Mouse (Mus musculus): ENCODE measurements around the gene Acd. TPM values are rescaled to one million over a fixed set of nuclear protein-coding genes. Genes with fewer than 3 reads are reported as not detected.
A peak's percentile ranks its signal among the peaks of the same experiment; 100 is the strongest.

Gene Acd
- 52.8 and 68.4 TPM in 2 replicates for polyA plus RNA-seq (2012; rRNA removed)
- 62.0 and 72.1 TPM in 2 replicates for polyA plus RNA-seq (2014; fragmentation: Nextera tagmentation; extraction: Ambion mirVana)

- DNase-seq (ENCODE audit: low spot score) (peak; percentile 97), ATAC-seq (ENCODE audit: low FRiP score, low read depth) (peak; percentile 90)
- H3K27me3 ChIP-seq (ENCODE audit: control insufficient read depth, insufficient read depth, low read length), result no peaks in the 10 kb centered on the region
- H3K4me1 ChIP-seq (ENCODE audit: control insufficient read depth, insufficient read depth, low read length), result peaks cover 7% of the 10 kb centered on the region; the same call in 1 of the 2 replicates
- H3K9me3 ChIP-seq (ENCODE audit: control insufficient read depth, low read length), result no peaks in the 10 kb centered on the region
- H3K4me2 ChIP-seq (replicated peaks; ENCODE audit: low read depth, low read length, severe bottlenecking), result peak within 1 kb of the TSS; percentile 74
- TF ChIP-seq POLR2A (IDR thresholded peaks at IDR 0.05; ENCODE audit: borderline replicate concordance, extremely low read depth, insufficient read depth, insufficient read length), result 0 out of 2 replicates have a peak, but pooled peaks have one; percentile 50
- peak within 1 kb of the TSS; percentile 58 for H3K9ac ChIP-seq (ENCODE audit: low read depth, low read length, severe bottlenecking)
- peak within 1 kb of the TSS; percentile 86 for H3K27ac ChIP-seq (replicated peaks; ENCODE audit: low read depth, low read length)
- H3K36me3 ChIP-seq (ENCODE audit: control insufficient read depth, insufficient read depth, low read length), result peaks cover 42% of the 10 kb centered on the region
- H3K4me3 ChIP-seq (replicated peaks; ENCODE audit: low read length), result peak within 1 kb of the TSS; percentile 63
- WGBS, result under 1% methylated on average over 60 of the region's 60 CpGs
Measured at GRCm38 (mm10) chr8:105700966-105701824, at the start of gene Acd, which contains the start of gene Pard6a. Gene Acd, minus strand, starts transcription at chr8:105701102. Gene Pard6a, plus strand, starts transcription at chr8:105701148.

- no peak for TF ChIP-seq POLR2A (IDR thresholded peaks at IDR 0.05; ENCODE audit: borderline replicate concordance, extremely low read depth, insufficient read depth, insufficient read length)
- Histone ChIP-seq H3K27me3 (ENCODE audit: control insufficient read depth, insufficient read depth, low read length) (no peaks in the 10 kb centered on the region), H3K36me3 (ENCODE audit: control insufficient read depth, insufficient read depth, low read length) (no peaks in the 10 kb centered on the region), H3K4me3 (replicated peaks; ENCODE audit: low read length) (no peak overlapping the region), H3K4me1 (ENCODE audit: control insufficient read depth, insufficient read depth, low read length) (peaks cover 12% of the 10 kb centered on the region), H3K9ac (ENCODE audit: low read depth, low read length, severe bottlenecking) (peak overlapping the region; percentile 25; the same call in 1 of the 2 replicates), H3K9me3 (ENCODE audit: control insufficient read depth, low read length) (no peaks in the 10 kb centered on the region), H3K27ac (replicated peaks; ENCODE audit: low read depth, low read length) (no peak overlapping the region), H3K4me2 (replicated peaks; ENCODE audit: low read depth, low read length, severe bottlenecking) (peak overlapping the region; percentile 19)
- ATAC-seq (ENCODE audit: low FRiP score, low read depth) (no peak; the same call in 1 of the 2 replicates), DNase-seq (ENCODE audit: low spot score) (peak; percentile 53)
- 8% methylated on average over 11 of the region's 11 CpGs for WGBS
Measured at GRCm38 (mm10) chr8:105750606-105751005, 49.7 kb upstream of the Acd start.

GRCm38 (mm10) chr8:105743301-105743700, 42.4 kb upstream of the Acd start:
- WGBS, result 80% methylated on average over 4 of the region's 4 CpGs
- ATAC-seq (ENCODE audit: low FRiP score, low read depth) (no peak), DNase-seq (ENCODE audit: low spot score) (peak; percentile 36)
- TF ChIP-seq POLR2A (IDR thresholded peaks at IDR 0.05; ENCODE audit: borderline replicate concordance, extremely low read depth, insufficient read depth, insufficient read length), result no peak
- H3K27me3 ChIP-seq (ENCODE audit: control insufficient read depth, insufficient read depth, low read length), result no peaks in the 10 kb centered on the region
- H3K36me3 ChIP-seq (ENCODE audit: control insufficient read depth, insufficient read depth, low read length), result no peaks in the 10 kb centered on the region
- no peak overlapping the region for H3K4me3 ChIP-seq (replicated peaks; ENCODE audit: low read length)
- H3K4me2 ChIP-seq (replicated peaks; ENCODE audit: low read depth, low read length, severe bottlenecking), result no peak overlapping the region
- H3K4me1 ChIP-seq (ENCODE audit: control insufficient read depth, insufficient read depth, low read length), result peaks cover 6% of the 10 kb centered on the region; the same call in 1 of the 2 replicates
- no peak overlapping the region for H3K27ac ChIP-seq (replicated peaks; ENCODE audit: low read depth, low read length)
- no peaks in the 10 kb centered on the region for H3K9me3 ChIP-seq (ENCODE audit: control insufficient read depth, low read length)
- H3K9ac ChIP-seq (ENCODE audit: low read depth, low read length, severe bottlenecking), result no peak overlapping the region

- Histone ChIP-seq H3K4me3 (replicated peaks; ENCODE audit: low read length) (no peak overlapping the region), H3K27ac (replicated peaks; ENCODE audit: low read depth, low read length) (no peak overlapping the region), H3K4me1 (ENCODE audit: control insufficient read depth, insufficient read depth, low read length) (peaks cover 6% of the 10 kb centered on the region; the same call in 1 of the 2 replicates), H3K4me2 (replicated peaks; ENCODE audit: low read depth, low read length, severe bottlenecking) (no peak overlapping the region), H3K27me3 (ENCODE audit: control insufficient read depth, insufficient read depth, low read length) (no peaks in the 10 kb centered on the region), H3K9ac (ENCODE audit: low read depth, low read length, severe bottlenecking) (no peak overlapping the region), H3K36me3 (ENCODE audit: control insufficient read depth, insufficient read depth, low read length) (no peaks in the 10 kb centered on the region), H3K9me3 (ENCODE audit: control insufficient read depth, low read length) (no peaks in the 10 kb centered on the region)
- WGBS, result 85% methylated on average over 5 of the region's 5 CpGs
- no peak for TF ChIP-seq POLR2A (IDR thresholded peaks at IDR 0.05; ENCODE audit: borderline replicate concordance, extremely low read depth, insufficient read depth, insufficient read length)
- no peak for ATAC-seq (ENCODE audit: low FRiP score, low read depth)
- no peak for DNase-seq (ENCODE audit: low spot score)
Measured at GRCm38 (mm10) chr8:105739216-105739615, 38.3 kb upstream of the Acd start.

- no peaks in the 10 kb centered on the region for H3K4me1 ChIP-seq (ENCODE audit: control insufficient read depth, insufficient read depth, low read length)
- H3K9me3 ChIP-seq (ENCODE audit: control insufficient read depth, low read length), result no peaks in the 10 kb centered on the region
- WGBS, result 93% methylated on average over 5 of the region's 5 CpGs
- no peaks in the 10 kb centered on the region for H3K27me3 ChIP-seq (ENCODE audit: control insufficient read depth, insufficient read depth, low read length)
- DNase-seq (ENCODE audit: low spot score) (no peak), ATAC-seq (ENCODE audit: low FRiP score, low read depth) (no peak)
- H3K4me3 ChIP-seq (replicated peaks; ENCODE audit: low read length), result no peak overlapping the region
- H3K9ac ChIP-seq (ENCODE audit: low read depth, low read length, severe bottlenecking), result no peak overlapping the region
- no peak for TF ChIP-seq POLR2A (IDR thresholded peaks at IDR 0.05; ENCODE audit: borderline replicate concordance, extremely low read depth, insufficient read depth, insufficient read length)
- H3K27ac ChIP-seq (replicated peaks; ENCODE audit: low read depth, low read length), result no peak overlapping the region
- no peak overlapping the region for H3K4me2 ChIP-seq (replicated peaks; ENCODE audit: low read depth, low read length, severe bottlenecking)
- H3K36me3 ChIP-seq (ENCODE audit: control insufficient read depth, insufficient read depth, low read length), result peaks cover 9% of the 10 kb centered on the region
Measured at GRCm38 (mm10) chr8:105732186-105732585, 31.3 kb upstream of the Acd start.
